Mouse (Mus musculus) C2C12 (cell line): ENCODE measurements at regions not wholly inside any gene's neighbourhood (a gene's known extent, or its start where the extent isn't known, plus 50 kb on each side); places are given as distances from the start of the nearest gene placed in this dataset.

Experiments used
- H3K27me3 ChIP-seq: one replicate; pipeline ENCODE4 v1.6.1; 2011; ENCODE audit not compliant: control insufficient read depth, insufficient read depth, insufficient read length
- H3K36me3 ChIP-seq: one replicate; pipeline ENCODE4 v1.6.1; 2011; ENCODE audit not compliant: control insufficient read depth, insufficient read depth
- H3K4me3 ChIP-seq: one replicate; pipeline ENCODE4 v1.5.1; 2011; ENCODE audit warnings: mild to moderate bottlenecking, control low read depth; ENCODE audit not compliant: poor library complexity, insufficient read depth, severe bottlenecking
- H3K79me2 ChIP-seq: one replicate; pipeline ENCODE4 v1.6.1; 2011; ENCODE audit not compliant: control insufficient read depth, insufficient read depth
- H3K79me3 ChIP-seq: one replicate; pipeline ENCODE4 v1.6.1; 2011; ENCODE audit warnings: low read depth, control low read depth
- H3ac ChIP-seq: one replicate; pipeline ENCODE3; 2011; ENCODE audit warnings: low read depth; ENCODE audit not compliant: control insufficient read depth, insufficient read length
- CEBPB ChIP-seq: IDR thresholded peaks from one replicate; pipeline ENCODE4 v1.6.1; 2011; ENCODE audit warnings: low read depth, mild to moderate bottlenecking, control low read depth, moderate library complexity
- CTCF ChIP-seq: IDR thresholded peaks from one replicate; pipeline ENCODE4 v1.5.1; 2011; ENCODE audit not compliant: control insufficient read depth, insufficient read depth, insufficient read length
- FOSL1 ChIP-seq: IDR thresholded peaks from one replicate; pipeline ENCODE4 v1.8.0; 2011; ENCODE audit warnings: mild to moderate bottlenecking, low read length; ENCODE audit not compliant: poor library complexity, insufficient read depth, severe bottlenecking
- MAX ChIP-seq: IDR thresholded peaks from one replicate; pipeline ENCODE4 v1.6.1; 2011; ENCODE audit warnings: mild to moderate bottlenecking, control low read depth
- MYOD1 ChIP-seq: IDR thresholded peaks from one replicate; pipeline ENCODE4 v1.6.1; 2011; ENCODE audit warnings: low read depth; ENCODE audit not compliant: control insufficient read depth, insufficient read length
- MYOG ChIP-seq: IDR thresholded peaks from one replicate; pipeline ENCODE4 v1.6.1; 2011; ENCODE audit not compliant: control insufficient read depth, insufficient read length; ENCODE audit errors: extremely low read depth
- USF1 ChIP-seq: IDR thresholded peaks from one replicate; pipeline ENCODE4 v1.6.1; 2011; ENCODE audit warnings: low read depth, mild to moderate bottlenecking, control low read depth, moderate library complexity

DNA sequence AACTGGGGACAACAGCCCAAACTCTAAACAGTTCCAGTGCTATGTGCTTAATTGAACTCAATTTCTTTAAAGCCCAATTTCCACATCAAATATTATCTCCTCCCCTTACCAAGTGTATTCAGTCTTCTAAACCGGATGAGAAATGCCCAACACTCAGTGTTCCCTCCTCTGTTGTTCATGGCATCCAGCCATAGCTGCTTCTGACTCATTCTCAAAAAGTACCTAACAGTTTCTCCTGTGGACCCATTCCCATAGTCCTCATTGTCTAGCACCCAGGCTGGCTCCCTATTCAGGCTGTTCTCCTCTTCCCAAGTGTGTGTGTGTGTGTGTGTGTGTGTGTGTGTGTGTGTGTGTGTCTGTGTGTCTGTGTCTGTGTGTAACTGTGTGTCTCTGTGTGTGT lies 478.7 kb downstream of the Pdcd6ip start:
- Histone ChIP-seq H3K4me3 (no peak overlapping the region), H3K36me3 (no peaks in the 10 kb centered on the region), H3K27me3 (no peaks in the 10 kb centered on the region), H3K79me2 (no peaks in the 10 kb centered on the region), H3ac (no peak overlapping the region), H3K79me3 (no peaks in the 10 kb centered on the region)
- TF ChIP-seq CEBPB (no peak), MYOG (no peak), CTCF (no peak), FOSL1 (no peak), USF1 (no peak), MAX (no peak), MYOD1 (no peak)

DNA sequence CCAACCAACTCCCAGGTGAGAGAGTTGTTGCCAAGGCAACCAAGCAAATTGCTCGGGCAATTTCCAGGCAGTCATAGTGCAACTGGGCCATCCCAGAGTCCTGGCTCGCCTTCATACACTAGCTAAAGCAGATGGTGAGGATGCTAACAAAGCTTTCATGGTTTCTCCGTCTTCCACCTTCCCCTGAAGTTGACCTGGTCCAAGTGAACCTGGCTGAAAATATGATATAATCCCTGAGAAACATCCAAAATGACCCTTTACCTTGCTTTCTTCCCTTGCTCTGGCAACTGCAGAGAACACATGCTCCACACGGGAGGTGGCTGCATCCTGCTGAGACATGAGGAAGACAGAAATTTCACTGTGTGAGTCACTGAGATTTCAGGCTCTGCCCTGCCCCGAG lies 494.1 kb downstream of the Pdcd6ip start:
- H3K79me2 ChIP-seq = no peaks in the 10 kb centered on the region
- H3K79me3 ChIP-seq = no peaks in the 10 kb centered on the region
- TF ChIP-seq MAX = no peak
- no peak for TF ChIP-seq FOSL1
- no peak for TF ChIP-seq CTCF
- TF ChIP-seq MYOD1 = no peak
- TF ChIP-seq MYOG = no peak
- no peak for TF ChIP-seq USF1
- no peak for TF ChIP-seq CEBPB
- no peak overlapping the region for H3ac ChIP-seq
- H3K27me3 ChIP-seq = no peaks in the 10 kb centered on the region
- no peak overlapping the region for H3K4me3 ChIP-seq
- no peaks in the 10 kb centered on the region for H3K36me3 ChIP-seq

DNA sequence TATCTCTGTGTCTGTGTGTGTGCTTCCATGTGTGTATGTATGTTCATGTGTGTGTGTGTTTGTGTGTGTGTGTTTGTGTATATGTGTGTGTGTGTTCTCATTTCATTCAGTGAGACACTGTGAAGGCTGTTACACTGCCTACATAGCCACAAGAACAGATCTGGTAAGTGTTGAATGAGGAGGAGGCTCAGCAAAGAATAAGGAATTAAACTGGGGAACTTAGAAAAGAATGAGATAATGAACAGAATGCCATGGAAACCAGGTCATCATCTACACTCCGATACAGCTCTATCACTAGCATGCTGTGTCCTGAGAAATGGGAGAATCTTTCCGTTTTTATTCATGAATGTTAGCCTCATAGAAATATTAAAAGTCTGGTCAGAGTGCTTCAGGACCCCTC lies 495.7 kb downstream of the Pdcd6ip start:
- Histone ChIP-seq H3K27me3 (no peaks in the 10 kb centered on the region), H3ac (no peak overlapping the region), H3K36me3 (no peaks in the 10 kb centered on the region), H3K79me2 (no peaks in the 10 kb centered on the region), H3K79me3 (no peaks in the 10 kb centered on the region), H3K4me3 (no peak overlapping the region)
- no peak for TF ChIP-seq CTCF
- TF ChIP-seq MYOD1 = no peak
- no peak for TF ChIP-seq MAX
- no peak for TF ChIP-seq MYOG
- no peak for TF ChIP-seq USF1

DNA sequence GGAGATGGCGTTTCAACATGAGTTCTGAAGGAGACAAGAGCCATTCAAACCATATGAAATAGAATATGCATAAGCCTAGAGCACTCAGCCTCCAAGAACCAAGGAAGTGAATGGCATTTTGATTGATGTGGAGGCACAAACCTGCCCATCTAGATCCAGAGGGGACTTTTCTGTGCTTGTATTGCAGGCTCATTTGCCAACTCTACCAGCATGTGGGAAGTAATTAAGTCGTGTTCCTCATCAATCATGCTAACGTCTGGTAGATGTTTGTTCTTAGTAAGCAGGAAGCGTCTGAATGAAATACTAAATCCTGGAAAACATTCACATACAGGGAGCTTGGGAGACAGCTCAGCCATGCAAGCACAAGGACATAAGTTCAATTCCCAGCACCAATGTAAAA lies 499.9 kb downstream of the Pdcd6ip start:
- Histone ChIP-seq H3K79me3 (no peaks in the 10 kb centered on the region), H3ac (no peak overlapping the region), H3K79me2 (no peaks in the 10 kb centered on the region), H3K36me3 (no peaks in the 10 kb centered on the region), H3K27me3 (no peaks in the 10 kb centered on the region), H3K4me3 (no peak overlapping the region)
- no peak for TF ChIP-seq CTCF
- TF ChIP-seq USF1 = no peak
- TF ChIP-seq MYOG = no peak
- TF ChIP-seq MYOD1 = no peak

DNA sequence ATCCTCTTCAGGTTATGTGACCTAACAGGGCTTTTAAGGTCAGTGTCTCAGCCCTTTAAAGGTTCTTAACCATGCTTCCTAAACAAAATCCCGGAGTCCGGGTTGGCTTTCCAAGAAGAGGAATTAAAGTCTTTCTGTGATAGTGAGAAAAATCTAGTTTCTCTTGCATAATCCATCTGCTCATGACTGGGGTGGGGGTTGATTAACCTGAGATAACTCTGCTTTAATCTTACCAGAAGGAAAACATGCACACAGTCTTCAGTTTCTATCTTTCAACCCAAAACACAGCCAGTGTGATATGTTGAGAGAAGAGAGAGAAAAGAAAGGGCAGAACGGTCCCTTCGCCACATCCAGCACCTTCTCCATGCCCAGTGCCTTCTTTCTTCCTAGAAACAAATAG lies 508.8 kb downstream of the Pdcd6ip start:
- H3ac ChIP-seq = no peak overlapping the region
- TF ChIP-seq MYOD1 (no peak), MAX (no peak), USF1 (no peak), FOSL1 (no peak), CEBPB (no peak), CTCF (no peak), MYOG (no peak)
- H3K36me3 ChIP-seq = no peaks in the 10 kb centered on the region
- H3K4me3 ChIP-seq = no peak overlapping the region
- H3K79me3 ChIP-seq = no peaks in the 10 kb centered on the region
- H3K79me2 ChIP-seq = no peaks in the 10 kb centered on the region
- no peaks in the 10 kb centered on the region for H3K27me3 ChIP-seq

DNA sequence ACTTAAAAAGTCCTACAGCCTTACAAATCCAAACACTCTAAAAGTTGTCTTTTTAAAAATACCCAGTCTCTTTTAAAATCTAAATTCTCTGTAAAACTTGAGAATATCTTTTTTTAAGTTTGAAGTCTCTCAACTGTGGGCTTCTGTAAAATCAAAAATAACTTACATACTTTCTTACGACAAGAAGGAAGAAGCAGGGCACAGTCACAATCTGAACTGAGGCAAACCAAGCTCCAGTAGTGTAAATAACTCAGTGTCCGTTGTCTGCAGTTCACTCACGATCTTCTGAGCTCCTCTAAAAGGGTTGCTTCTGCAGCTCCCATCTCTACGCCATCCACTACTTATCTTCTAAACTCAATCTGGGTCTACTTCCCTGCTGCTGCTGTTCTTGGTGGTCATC lies 512.5 kb downstream of the Pdcd6ip start:
- no peaks in the 10 kb centered on the region for H3K79me3 ChIP-seq
- no peak overlapping the region for H3ac ChIP-seq
- no peaks in the 10 kb centered on the region for H3K27me3 ChIP-seq
- H3K36me3 ChIP-seq = no peaks in the 10 kb centered on the region
- no peak overlapping the region for H3K4me3 ChIP-seq
- H3K79me2 ChIP-seq = no peaks in the 10 kb centered on the region
- no peak for TF ChIP-seq CEBPB
- no peak for TF ChIP-seq FOSL1
- no peak for TF ChIP-seq MAX

DNA sequence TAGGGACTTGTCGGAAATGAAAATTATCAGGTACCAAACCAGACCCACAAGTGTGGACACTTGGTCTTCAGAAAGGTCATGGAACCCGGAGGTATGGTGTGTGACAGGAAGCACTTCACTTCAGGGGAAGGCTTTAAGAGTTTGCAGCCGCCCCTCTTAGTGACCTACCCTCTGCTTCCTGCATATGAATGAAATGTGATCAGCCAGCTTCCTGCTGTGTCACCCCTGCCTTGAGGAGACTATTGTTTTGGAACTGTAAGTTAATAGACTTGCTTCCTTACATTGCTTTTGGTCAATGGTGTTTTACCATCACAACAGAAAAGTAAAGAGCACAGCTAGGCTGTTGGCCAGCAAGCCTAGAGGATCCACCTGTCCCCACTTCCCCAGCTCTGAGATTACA lies 515.3 kb downstream of the Pdcd6ip start:
- Histone ChIP-seq H3K27me3 (no peaks in the 10 kb centered on the region), H3K36me3 (no peaks in the 10 kb centered on the region), H3ac (no peak overlapping the region), H3K79me2 (no peaks in the 10 kb centered on the region), H3K79me3 (no peaks in the 10 kb centered on the region), H3K4me3 (no peak overlapping the region)
- TF ChIP-seq MYOG (no peak), MYOD1 (no peak), CTCF (no peak), CEBPB (no peak), MAX (no peak), USF1 (no peak), FOSL1 (no peak)
